Mouse (Mus musculus): Measurements from ENCODE around the gene Npy4r. TPM values are rescaled to one million over a fixed set of nuclear protein-coding genes. Genes with fewer than 3 reads are reported as not detected.

Gene Npy4r
- polyA plus RNA-seq, 1 experiment from 2014 or later, result 0.19 TPM

DNA sequence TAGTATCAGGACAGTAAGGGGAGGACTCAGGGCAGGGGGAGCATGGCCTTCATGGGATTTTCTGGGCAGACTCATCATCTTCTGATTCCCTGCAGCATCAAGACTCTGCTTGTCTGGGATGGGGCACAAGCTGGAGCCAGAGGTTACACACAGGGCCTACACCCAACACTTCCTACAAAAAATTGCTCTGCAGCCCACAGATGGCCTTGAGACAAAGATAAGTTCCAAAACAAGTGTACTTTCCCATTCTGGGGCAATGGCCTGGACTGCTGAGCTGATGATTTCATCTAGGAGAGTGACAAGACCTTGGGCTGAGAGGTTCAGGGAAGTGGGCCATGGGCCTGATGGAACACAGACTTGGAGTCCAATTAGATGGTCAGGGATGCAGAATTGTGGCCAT, 16.9 kb downstream of the Npy4r start:
- H3K27me3 ChIP-seq (ENCODE audit: control insufficient read depth, insufficient read depth, low read length), result no peaks in the 10 kb centered on the region
- H3K36me3 ChIP-seq (ENCODE audit: control insufficient read depth, insufficient read depth, low read length), result no peaks in the 10 kb centered on the region
- H3K9me3 ChIP-seq (ENCODE audit: control insufficient read depth, low read depth, low read length), result no peaks in the 10 kb centered on the region
- no peak for ATAC-seq (ENCODE audit: insufficient number of reproducible peaks, insufficient read depth, low FRiP score, low read depth)
- no peak overlapping the region for H3K4me3 ChIP-seq (ENCODE audit: low read depth, low read length)
- no peak overlapping the region for H3K9ac ChIP-seq (replicated peaks; ENCODE audit: low read depth, low read length)
- H3K27ac ChIP-seq (ENCODE audit: low read length), result no peak overlapping the region
- no peaks in the 10 kb centered on the region for H3K4me1 ChIP-seq (ENCODE audit: control insufficient read depth, insufficient read depth, low read length)
- no peak overlapping the region for H3K4me2 ChIP-seq (replicated peaks; ENCODE audit: low read depth, low read length)

DNA sequence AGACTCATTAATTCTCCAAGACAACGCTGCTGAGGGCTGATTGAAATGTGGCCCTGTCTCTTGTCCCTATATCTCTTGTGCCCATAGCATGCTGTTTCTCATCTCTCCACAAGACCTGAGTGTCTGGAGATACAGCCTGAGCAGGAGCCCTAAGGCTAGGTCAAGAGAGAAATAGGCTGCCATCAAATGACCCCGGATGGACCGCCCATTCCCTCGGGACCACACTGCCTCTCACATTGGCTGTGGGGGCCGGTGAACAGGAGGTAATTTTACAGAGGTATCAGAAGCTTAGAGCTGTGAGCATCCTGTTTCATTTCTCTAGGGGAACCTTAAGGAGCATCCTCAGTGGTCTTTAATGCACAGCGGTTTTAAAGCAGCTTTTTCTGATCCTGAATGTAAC, 21.1 kb downstream of the Npy4r start:
- no peak for ATAC-seq (ENCODE audit: insufficient number of reproducible peaks, insufficient read depth, low FRiP score, low read depth)
- Histone ChIP-seq H3K9me3 (ENCODE audit: control insufficient read depth, low read depth, low read length) (no peaks in the 10 kb centered on the region), H3K9ac (replicated peaks; ENCODE audit: low read depth, low read length) (no peak overlapping the region), H3K27me3 (ENCODE audit: control insufficient read depth, insufficient read depth, low read length) (no peaks in the 10 kb centered on the region), H3K36me3 (ENCODE audit: control insufficient read depth, insufficient read depth, low read length) (no peaks in the 10 kb centered on the region), H3K4me2 (replicated peaks; ENCODE audit: low read depth, low read length) (no peak overlapping the region), H3K4me3 (ENCODE audit: low read depth, low read length) (no peak overlapping the region), H3K27ac (ENCODE audit: low read length) (no peak overlapping the region), H3K4me1 (ENCODE audit: control insufficient read depth, insufficient read depth, low read length) (no peaks in the 10 kb centered on the region)
- 60% methylated on average over 6 of the region's 6 CpGs for WGBS

DNA sequence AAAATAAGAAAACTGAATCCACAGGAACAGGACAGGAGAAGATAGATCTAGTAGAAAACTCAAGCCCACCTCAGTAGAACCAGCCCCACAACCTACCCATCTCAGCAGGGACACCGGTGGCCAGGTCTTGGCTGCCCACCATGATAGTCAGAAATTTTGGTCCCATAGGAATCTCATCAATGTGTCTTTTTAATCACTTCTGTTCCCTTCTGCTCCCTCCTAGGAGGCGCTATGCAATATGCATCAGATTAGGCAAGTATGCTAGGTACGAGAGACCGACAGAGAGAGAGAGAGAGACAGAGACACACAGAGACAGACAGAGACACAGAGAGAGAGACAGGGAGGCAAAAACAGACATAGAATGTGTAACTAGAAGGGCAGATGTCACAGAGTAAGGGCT, 30.6 kb downstream of the Npy4r start:
- H3K9ac ChIP-seq (replicated peaks; ENCODE audit: low read depth, low read length), result no peak overlapping the region
- no peak for ATAC-seq (ENCODE audit: insufficient number of reproducible peaks, insufficient read depth, low FRiP score, low read depth)

DNA sequence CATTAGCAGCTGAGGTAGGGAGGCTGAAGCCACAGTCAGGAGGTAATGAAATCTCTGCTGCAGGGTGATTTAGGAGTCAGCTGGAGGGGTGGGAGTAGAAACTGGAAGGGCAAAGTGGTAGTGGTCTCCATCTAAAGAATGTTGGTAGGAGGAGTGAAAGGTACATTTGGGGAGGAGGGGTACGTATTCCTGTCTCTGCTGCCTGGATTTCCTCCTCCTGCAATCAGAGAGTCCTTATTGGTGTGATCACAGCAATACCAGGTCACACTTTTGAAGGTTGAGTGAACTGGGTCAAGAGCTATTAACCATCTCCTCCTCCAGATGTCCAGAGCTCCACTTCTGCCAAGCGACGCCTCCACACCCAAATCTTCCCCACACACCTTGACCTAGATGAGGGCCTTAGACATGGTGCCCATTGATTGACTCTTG, 31.4 kb downstream of the Npy4r start:
- WGBS, result 86% methylated on average over 3 of the region's 3 CpGs
- Histone ChIP-seq H3K36me3 (ENCODE audit: control insufficient read depth, insufficient read depth, low read length) (no peaks in the 10 kb centered on the region), H3K4me3 (ENCODE audit: low read depth, low read length) (no peak overlapping the region), H3K27me3 (ENCODE audit: control insufficient read depth, insufficient read depth, low read length) (no peaks in the 10 kb centered on the region), H3K27ac (ENCODE audit: low read length) (no peak overlapping the region), H3K4me2 (replicated peaks; ENCODE audit: low read depth, low read length) (no peak overlapping the region), H3K9ac (replicated peaks; ENCODE audit: low read depth, low read length) (no peak overlapping the region), H3K9me3 (ENCODE audit: control insufficient read depth, low read depth, low read length) (no peaks in the 10 kb centered on the region), H3K4me1 (ENCODE audit: control insufficient read depth, insufficient read depth, low read length) (no peaks in the 10 kb centered on the region)
- ATAC-seq (ENCODE audit: insufficient number of reproducible peaks, insufficient read depth, low FRiP score, low read depth), result no peak

More for the DNA sequence above, 30.6 kb downstream of the Npy4r start:
- H3K36me3 ChIP-seq (ENCODE audit: control insufficient read depth, insufficient read depth, low read length), result no peaks in the 10 kb centered on the region
- 94% methylated on average over 4 of the region's 4 CpGs for WGBS
- no peaks in the 10 kb centered on the region for H3K4me1 ChIP-seq (ENCODE audit: control insufficient read depth, insufficient read depth, low read length)
- no peak overlapping the region for H3K4me3 ChIP-seq (ENCODE audit: low read depth, low read length)
- no peak overlapping the region for H3K4me2 ChIP-seq (replicated peaks; ENCODE audit: low read depth, low read length)
- H3K9me3 ChIP-seq (ENCODE audit: control insufficient read depth, low read depth, low read length), result no peaks in the 10 kb centered on the region
- no peaks in the 10 kb centered on the region for H3K27me3 ChIP-seq (ENCODE audit: control insufficient read depth, insufficient read depth, low read length)
- no peak overlapping the region for H3K27ac ChIP-seq (ENCODE audit: low read length)

DNA sequence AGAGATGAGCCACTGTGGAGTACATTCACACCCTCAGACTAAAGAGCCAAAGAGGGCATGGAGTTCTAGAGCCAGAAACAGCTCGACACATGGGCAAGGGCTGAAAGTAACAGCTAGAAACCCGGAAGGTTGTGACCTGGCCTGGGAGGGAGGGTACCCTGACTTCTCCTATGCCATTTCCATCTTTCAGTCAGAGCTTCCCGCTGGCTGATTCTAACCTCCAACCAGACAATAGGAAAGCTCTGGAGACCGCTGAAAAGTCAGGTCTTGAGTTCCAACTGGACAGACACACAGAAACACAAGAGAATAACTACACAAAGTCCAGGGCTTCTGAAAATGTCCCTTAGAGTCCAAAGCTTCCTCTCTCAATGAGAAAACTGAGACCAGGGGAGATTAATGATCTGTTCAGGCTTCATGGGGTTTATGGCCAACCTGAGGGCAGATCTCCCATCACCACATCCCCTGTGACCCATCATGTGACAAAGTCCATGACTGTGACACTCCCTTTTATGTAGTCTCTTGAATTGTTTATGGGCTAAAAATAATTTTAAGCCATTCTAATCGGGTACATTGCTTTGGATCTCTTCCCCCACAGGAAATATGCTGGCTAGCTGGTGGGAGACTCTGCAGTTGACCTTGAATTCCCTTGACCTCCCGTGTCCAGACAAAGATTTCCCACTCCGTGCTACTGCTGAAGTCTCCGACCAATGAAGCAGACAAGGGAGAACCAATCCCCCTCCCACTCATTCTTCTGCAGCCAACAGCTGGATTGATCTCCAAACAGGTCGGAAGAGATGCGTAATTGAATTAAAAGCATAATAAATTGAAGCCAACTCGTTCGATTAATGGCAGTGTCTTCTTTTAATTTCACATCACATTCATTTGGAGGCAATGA, 32.0 kb downstream of the Npy4r start:
- WGBS, result 69% methylated on average over 12 of the region's 12 CpGs
- H3K4me3 ChIP-seq (ENCODE audit: low read depth, low read length), result no peak overlapping the region
- ATAC-seq (ENCODE audit: insufficient number of reproducible peaks, insufficient read depth, low FRiP score, low read depth), result no peak
- H3K4me1 ChIP-seq (ENCODE audit: control insufficient read depth, insufficient read depth, low read length), result no peaks in the 10 kb centered on the region
- H3K27ac ChIP-seq (ENCODE audit: low read length), result no peak overlapping the region
- H3K9me3 ChIP-seq (ENCODE audit: control insufficient read depth, low read depth, low read length), result no peaks in the 10 kb centered on the region
- H3K4me2 ChIP-seq (replicated peaks; ENCODE audit: low read depth, low read length), result no peak overlapping the region
- H3K27me3 ChIP-seq (ENCODE audit: control insufficient read depth, insufficient read depth, low read length), result no peaks in the 10 kb centered on the region
- no peaks in the 10 kb centered on the region for H3K36me3 ChIP-seq (ENCODE audit: control insufficient read depth, insufficient read depth, low read length)
- H3K9ac ChIP-seq (replicated peaks; ENCODE audit: low read depth, low read length), result no peak overlapping the region

DNA sequence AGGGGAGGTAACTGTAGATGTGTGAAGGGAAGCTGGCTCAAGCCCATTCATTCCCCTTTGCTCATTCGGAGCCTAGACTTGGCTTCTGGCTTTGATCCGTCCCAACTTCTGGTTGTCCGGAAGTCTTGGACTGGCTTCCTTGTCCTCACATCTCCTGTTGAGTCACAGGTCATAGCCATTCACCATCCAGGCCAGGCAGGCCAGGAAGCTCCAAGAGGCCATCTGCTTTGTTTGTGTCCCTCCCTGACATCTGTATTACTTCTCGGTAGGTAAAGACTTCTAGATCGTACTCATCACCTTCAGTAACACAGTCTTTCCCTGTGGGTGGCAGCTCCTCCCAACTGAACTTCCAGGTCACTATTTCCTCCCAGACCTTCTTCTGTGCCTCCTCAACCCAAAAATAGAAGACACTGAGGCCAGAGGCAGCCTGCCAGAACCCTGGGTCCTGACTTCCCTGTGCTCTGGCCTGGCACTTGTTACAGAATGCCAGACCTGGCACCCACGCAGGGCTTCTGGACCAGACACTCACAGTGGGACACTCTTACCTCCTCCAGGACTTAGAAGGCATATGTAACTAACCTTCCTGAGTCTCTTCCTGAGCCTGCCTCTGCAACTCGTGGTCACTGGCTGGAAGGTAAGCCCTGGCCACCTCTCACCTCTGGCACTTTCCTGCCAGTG, 33.1 kb downstream of the Npy4r start:
- H3K4me2 ChIP-seq (replicated peaks; ENCODE audit: low read depth, low read length), result no peak overlapping the region
- H3K4me3 ChIP-seq (ENCODE audit: low read depth, low read length), result no peak overlapping the region
- no peak for ATAC-seq (ENCODE audit: insufficient number of reproducible peaks, insufficient read depth, low FRiP score, low read depth)
- no peak overlapping the region for H3K9ac ChIP-seq (replicated peaks; ENCODE audit: low read depth, low read length)
- H3K36me3 ChIP-seq (ENCODE audit: control insufficient read depth, insufficient read depth, low read length), result no peaks in the 10 kb centered on the region
- H3K27ac ChIP-seq (ENCODE audit: low read length), result no peak overlapping the region
- no peaks in the 10 kb centered on the region for H3K9me3 ChIP-seq (ENCODE audit: control insufficient read depth, low read depth, low read length)
- H3K4me1 ChIP-seq (ENCODE audit: control insufficient read depth, insufficient read depth, low read length), result no peaks in the 10 kb centered on the region
- WGBS, result 72% methylated on average over 7 of the region's 7 CpGs
- no peaks in the 10 kb centered on the region for H3K27me3 ChIP-seq (ENCODE audit: control insufficient read depth, insufficient read depth, low read length)

DNA sequence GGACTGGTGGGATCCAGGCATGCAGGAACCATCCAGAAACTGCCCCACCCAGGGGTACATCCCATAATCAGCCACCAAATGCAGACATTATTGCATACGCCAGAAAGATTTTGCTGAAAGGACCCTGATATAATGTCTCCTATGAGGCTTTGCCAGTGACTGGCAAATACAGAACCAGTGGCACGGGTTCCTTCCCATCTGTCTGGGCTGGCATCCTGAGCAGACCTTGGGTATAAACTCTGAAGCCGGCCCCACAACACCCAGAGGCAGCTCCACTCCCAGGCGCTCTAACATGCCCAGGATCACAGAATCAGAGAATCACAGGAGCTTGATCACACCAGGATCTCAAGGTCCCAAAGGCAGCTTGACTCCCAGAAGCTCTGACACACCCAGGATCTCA, 38.0 kb downstream of the Npy4r start:
- Histone ChIP-seq H3K9me3 (ENCODE audit: control insufficient read depth, low read depth, low read length) (no peaks in the 10 kb centered on the region), H3K4me1 (ENCODE audit: control insufficient read depth, insufficient read depth, low read length) (no peaks in the 10 kb centered on the region), H3K27ac (ENCODE audit: low read length) (no peak overlapping the region), H3K27me3 (ENCODE audit: control insufficient read depth, insufficient read depth, low read length) (no peaks in the 10 kb centered on the region), H3K36me3 (ENCODE audit: control insufficient read depth, insufficient read depth, low read length) (no peaks in the 10 kb centered on the region), H3K4me3 (ENCODE audit: low read depth, low read length) (no peak overlapping the region), H3K9ac (replicated peaks; ENCODE audit: low read depth, low read length) (no peak overlapping the region), H3K4me2 (replicated peaks; ENCODE audit: low read depth, low read length) (no peak overlapping the region)
- WGBS, result 88% methylated on average over 4 of the region's 4 CpGs
- no peak for ATAC-seq (ENCODE audit: insufficient number of reproducible peaks, insufficient read depth, low FRiP score, low read depth)

DNA sequence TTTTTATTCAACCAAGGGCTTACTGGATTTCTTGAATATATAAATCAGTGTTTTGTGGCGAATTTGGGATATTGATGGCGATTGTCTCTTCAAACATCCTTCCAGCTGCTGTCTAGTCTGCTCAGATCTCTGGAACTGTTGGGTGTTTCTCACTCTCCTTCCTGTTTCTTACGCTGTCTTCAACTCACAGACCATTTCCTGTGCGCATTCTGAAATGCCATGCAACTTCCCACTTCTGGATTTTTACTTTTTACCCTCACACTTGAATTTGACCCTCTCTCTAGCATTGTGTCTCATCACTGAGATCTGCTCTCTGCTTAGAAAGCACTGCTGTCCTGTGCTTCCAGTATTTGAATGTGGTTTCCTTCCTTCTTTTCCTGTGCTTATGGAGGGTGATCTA, 44.7 kb downstream of the Npy4r start:
- Histone ChIP-seq H3K27ac (ENCODE audit: low read length) (no peak overlapping the region), H3K4me2 (replicated peaks; ENCODE audit: low read depth, low read length) (no peak overlapping the region), H3K36me3 (ENCODE audit: control insufficient read depth, insufficient read depth, low read length) (no peaks in the 10 kb centered on the region), H3K4me1 (ENCODE audit: control insufficient read depth, insufficient read depth, low read length) (no peaks in the 10 kb centered on the region), H3K4me3 (ENCODE audit: low read depth, low read length) (no peak overlapping the region), H3K27me3 (ENCODE audit: control insufficient read depth, insufficient read depth, low read length) (no peaks in the 10 kb centered on the region), H3K9ac (replicated peaks; ENCODE audit: low read depth, low read length) (no peak overlapping the region), H3K9me3 (ENCODE audit: control insufficient read depth, low read depth, low read length) (no peaks in the 10 kb centered on the region)
- 79% methylated on average over 4 of the region's 4 CpGs for WGBS
- no peak for ATAC-seq (ENCODE audit: insufficient number of reproducible peaks, insufficient read depth, low FRiP score, low read depth)
